Mouse (Mus musculus) cerebellum, adult 2 months (tissue): Measurements from ENCODE around the gene Fgfr3.

Experiments
- CTCF ChIP-seq: fragments of 200-500 bp; IDR thresholded peaks from 2 replicates; pipeline ENCODE4 v1.5.1; 2011; ENCODE audit warnings: low read depth, mild to moderate bottlenecking, control low read depth, low read length, moderate library complexity, borderline replicate concordance; ENCODE audit not compliant: insufficient read depth
- POLR2A ChIP-seq: fragments of 200-500 bp; IDR thresholded peaks from 2 replicates; pipeline ENCODE4 v1.6.1; 2011; ENCODE audit warnings: low read length, control low read depth, borderline replicate concordance; ENCODE audit not compliant: insufficient read depth

DNA sequence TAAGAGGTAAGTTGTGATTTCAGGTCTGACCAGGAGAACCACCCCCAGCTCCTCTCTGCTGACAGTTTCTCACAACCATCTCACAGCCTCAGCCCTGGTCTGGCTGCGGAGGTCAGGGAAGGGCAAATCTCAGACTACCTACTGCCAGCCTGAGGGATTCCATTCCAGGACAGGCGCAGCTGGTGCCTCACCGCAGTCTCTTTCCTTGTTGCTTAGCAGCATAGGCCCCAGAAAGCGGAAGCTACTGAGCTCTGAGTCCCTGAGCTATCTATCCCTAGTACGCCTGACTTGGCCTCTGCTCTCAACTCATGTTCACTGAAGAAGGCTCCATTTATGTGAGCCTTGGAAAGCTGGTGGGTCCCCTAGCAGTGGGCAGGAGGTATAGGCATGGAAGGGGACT lies 3.0 kb upstream of the Fgfr3 start:
- TF ChIP-seq POLR2A (no peak), CTCF (no peak)
